Mouse (Mus musculus) forebrain, embryonic 16.5 days (tissue): ENCODE results near the gene Plpp2. TPM values are rescaled to one million over a fixed set of nuclear protein-coding genes. Genes with fewer than 3 reads are reported as not detected.

Experiments
- microRNA-seq: library from miRNA; unstranded; fragments of <30 nt; microRNA quantifications from one replicate; pipeline ENCODE4, GENCODE M21; 2017
- polyA plus RNA-seq: library from polyadenylated mRNA; unstranded; fragments of >200 nt; fragmentation: Nextera tagmentation; extraction: Ambion mirVana; gene quantifications from 2 replicates; pipeline ENCODE4 v1.2.1, GENCODE M21; 2015

Plpp2 gene
- polyA plus RNA-seq, 1 experiment from 2014 or later: 11.6 TPM

Small RNA genes within 50 kb of the gene (microRNA-seq; reads per million reads assigned to microRNA genes)
- not detected for gene Mir6909

Other genes with a start within 250 kb of the Plpp2 start
- gene Vmn2r82, start 177.3 kb downstream of the Plpp2 start, polyA plus RNA-seq: not detected in 2 replicates
- gene Vmn2r83, start 65.1 kb downstream of the Plpp2 start, polyA plus RNA-seq: not detected in 2 replicates
- gene Mier2, start 21.4 kb upstream of the Plpp2 start, polyA plus RNA-seq: 59.8 and 68.5 TPM in 2 replicates
- not detected in 2 replicates for gene Theg, start 53.5 kb upstream of the Plpp2 start, polyA plus RNA-seq
- 0.25 and 0.32 TPM in 2 replicates for gene C2cd4c, start 80.2 kb upstream of the Plpp2 start, polyA plus RNA-seq
- 12.3 and 16.0 TPM in 2 replicates for gene Shc2, start 104.1 kb upstream of the Plpp2 start, polyA plus RNA-seq
- gene Odf3l2, start 111.9 kb upstream of the Plpp2 start, polyA plus RNA-seq: 0.28 TPM in 1 of 2 replicates, not detected in the other
- gene Madcam1, start 130.8 kb upstream of the Plpp2 start, polyA plus RNA-seq: 0.57 and 1.0 TPM in 2 replicates
- gene Tpgs1, start 135.6 kb upstream of the Plpp2 start, polyA plus RNA-seq: 75.9 and 76.6 TPM in 2 replicates
- gene Cdc34, start 148.4 kb upstream of the Plpp2 start, polyA plus RNA-seq: 61.1 and 71.1 TPM in 2 replicates
- gene Gzmm, start 155.2 kb upstream of the Plpp2 start, polyA plus RNA-seq: 1.7 and 1.8 TPM in 2 replicates
- gene Bsg, start 170.7 kb upstream of the Plpp2 start, polyA plus RNA-seq: 726 and 729 TPM in 2 replicates
- 0.39 and 0.52 TPM in 2 replicates for gene Hcn2, start 182.8 kb upstream of the Plpp2 start, polyA plus RNA-seq
- gene Polrmt, start 212.8 kb upstream of the Plpp2 start, polyA plus RNA-seq: 47.1 and 50.0 TPM in 2 replicates
- 0.25 and 0.73 TPM in 2 replicates for gene Fgf22, start 221.3 kb upstream of the Plpp2 start, polyA plus RNA-seq
- gene Rnf126, start 233.2 kb upstream of the Plpp2 start, polyA plus RNA-seq: 85.8 and 87.2 TPM in 2 replicates
- 1.1 and 1.4 TPM in 2 replicates for gene Fstl3, start 243.5 kb upstream of the Plpp2 start, polyA plus RNA-seq